Mouse (Mus musculus) granulocyte monocyte progenitor cell, adult 5-6 weeks (primary cell): ENCODE data around the gene Fcgrt. TPM values are rescaled to one million over a fixed set of nuclear protein-coding genes. Genes with fewer than 3 reads are reported as not detected.
"Not testable (repeated sequence)": the region's sequence is repeated elsewhere in the genome, so short reads cannot be mapped to it uniquely, and the experiment has no call there.

Experiments
- ATAC-seq: replicated peaks from 2 replicates; pipeline ENCODE4 v1.8.0; 2016; ENCODE audit warnings: mild to moderate bottlenecking, moderate TSS enrichment, inconsistent platforms; ENCODE audit not compliant: poor library complexity, severe bottlenecking
- total RNA-seq, 2 experiments: library from RNA; stranded (forward) in 1 of 2; stranded (reverse) in 1 of 2; fragments of 200-712, 200-1000 nt in 1 of 2; fragments of >200 nt in 1 of 2; fragmentation: Nextera tagmentation in 1 of 2; gene quantifications; 2 replicates each; pipeline ENCODE4 v1.2.3; 2014 to 2017

The Fcgrt gene
- total RNA-seq, 2 experiments from 2014 or later = 2.1 to 3.6 TPM

- no peak for ATAC-seq
These were observed 13.9 kb upstream of the Fcgrt start for GRCm38 (mm10) chr7:45117566-45117965.

GRCm38 (mm10) chr7:45113476-45113875 is 9.8 kb upstream of the Fcgrt start:
- no peak for ATAC-seq

- no peak for ATAC-seq
These were observed 8.9 kb upstream of the Fcgrt start for GRCm38 (mm10) chr7:45112529-45112928.

GRCm38 (mm10) chr7:45111940-45112339 is 8.3 kb upstream of the Fcgrt start:
- ATAC-seq = peak; percentile 30; the same call in 1 of the 2 replicates

GRCm38 (mm10) chr7:45110089-45110488 is 6.4 kb upstream of the Fcgrt start:
- ATAC-seq = not testable (repeated sequence)

GRCm38 (mm10) chr7:45107052-45107645 is 3.5 kb upstream of the Fcgrt start:
- peak; percentile 41 for ATAC-seq

- no peak for ATAC-seq
These were observed 2.8 kb upstream of the Fcgrt start for GRCm38 (mm10) chr7:45106441-45106840.

- no peak for ATAC-seq
These were observed 1.8 kb upstream of the Fcgrt start for GRCm38 (mm10) chr7:45105491-45105890.

- no peak for ATAC-seq
These were observed 1.3 kb upstream of the Fcgrt start for GRCm38 (mm10) chr7:45104941-45105340.

GRCm38 (mm10) chr7:45102940-45103585 is 588 bp downstream of the Fcgrt start:
- no peak for ATAC-seq

GRCm38 (mm10) chr7:45102441-45102840 is 1.2 kb downstream of the Fcgrt start:
- no peak for ATAC-seq

- ATAC-seq = no peak
These were observed 3.6 kb downstream of the Fcgrt start for GRCm38 (mm10) chr7:45100046-45100445.

- no peak for ATAC-seq
These were observed 5.0 kb downstream of the Fcgrt start for GRCm38 (mm10) chr7:45098541-45099240.

- no peak for ATAC-seq
These were observed 6.2 kb downstream of the Fcgrt start for GRCm38 (mm10) chr7:45097479-45097878.

GRCm38 (mm10) chr7:45095965-45096364 is 7.7 kb downstream of the Fcgrt start:
- ATAC-seq = not testable (repeated sequence)

- peak; percentile 12 for ATAC-seq
These were observed 8.3 kb downstream of the Fcgrt start for GRCm38 (mm10) chr7:45095367-45095766.

GRCm38 (mm10) chr7:45094121-45094520 is 9.5 kb downstream of the Fcgrt start:
- ATAC-seq = no peak

GRCm38 (mm10) chr7:45093516-45093905 is 10.1 kb downstream of the Fcgrt start:
- no peak for ATAC-seq

- ATAC-seq = no peak
These were observed 10.7 kb downstream of the Fcgrt start for GRCm38 (mm10) chr7:45092828-45093515.

GRCm38 (mm10) chr7:45092048-45092447 is 11.6 kb downstream of the Fcgrt start, which contains the start of gene Rcn3:
Gene Rcn3, minus strand, starts transcription at chr7:45092221.
- peak; percentile 50 for ATAC-seq
